Mouse (Mus musculus) forebrain, postnatal 0 days (tissue): ENCODE data around the gene Scly. TPM values are rescaled to one million over a fixed set of nuclear protein-coding genes. Genes with fewer than 3 reads are reported as not detected.

ENCODE experiments used
- ATAC-seq: fragments of 200-750 bp; cut with Nextera tagmentation; 2 replicates; pipeline ENCODE4 v1.8.0; 2017; ENCODE audit warnings: mild to moderate bottlenecking, moderate library complexity
- DNase-seq: peaks from one replicate; pipeline ENCODE4 v3.0.0-alpha.2; 2015
- H3K27ac ChIP-seq: fragments of 300-500 bp; sonication (generic); 2 replicates; pipeline ENCODE4 v1.5.1; 2014; ENCODE audit warnings: low read depth, mild to moderate bottlenecking, antibody characterized with exemption, low read length, moderate library complexity, mixed read lengths
- H3K27me3 ChIP-seq: fragments of 300-500 bp; sonication (generic); 2 replicates; pipeline ENCODE4 v1.6.1; 2014; ENCODE audit warnings: mild to moderate bottlenecking, low read length, mixed read lengths; ENCODE audit not compliant: insufficient read depth
- H3K36me3 ChIP-seq: fragments of 300-500 bp; sonication (generic); 2 replicates; pipeline ENCODE4 v1.6.1; 2014; ENCODE audit warnings: mild to moderate bottlenecking, moderate library complexity; ENCODE audit not compliant: insufficient read depth
- H3K4me1 ChIP-seq: fragments of 300-500 bp; sonication (generic); 2 replicates; pipeline ENCODE4 v1.6.1; 2014; ENCODE audit warnings: antibody characterized with exemption; ENCODE audit not compliant: insufficient read depth
- H3K4me2 ChIP-seq: fragments of 300-500 bp; sonication (generic); 2 replicates; pipeline ENCODE4 v1.6.1; 2014; ENCODE audit warnings: low read depth, mild to moderate bottlenecking, moderate library complexity
- H3K4me3 ChIP-seq: fragments of 300-500 bp; sonication (generic); 2 replicates; pipeline ENCODE4 v1.5.1; 2014; ENCODE audit warnings: low read depth, low read length, mixed read lengths
- H3K9ac ChIP-seq: fragments of 300-500 bp; sonication (generic); 2 replicates; pipeline ENCODE4 v1.6.1; 2014; ENCODE audit warnings: mild to moderate bottlenecking
- H3K9me3 ChIP-seq: fragments of 300-500 bp; sonication (generic); 2 replicates; pipeline ENCODE4 v1.6.1; 2016; ENCODE audit warnings: low read length
- CTCF ChIP-seq: sonication (generic); IDR thresholded peaks from 2 replicates; pipeline ENCODE4 v1.5.1; 2016; ENCODE audit warnings: antibody characterized with exemption, control low read depth, low read depth
- WGBS: fragments of 180-500 bp; shearing (Covaris S2); extraction: QIAGEN DNeasy Blood & Tissue Kit; methylation state at CpG from one replicate; pipeline ENCODE4 v1.1.7; 2014; 5-methylcytosine and 5-hydroxymethylcytosine counted together
- polyA plus RNA-seq: library from polyadenylated mRNA; unstranded; fragments of >200 nt; fragmentation: Nextera tagmentation; extraction: Ambion mirVana; gene quantifications from 2 replicates; pipeline ENCODE4 v1.2.1, GENCODE M21; 2015
- total RNA-seq: library from RNA; depleted of rRNA; stranded (reverse); fragments of >200 nt; gene quantifications from 2 replicates; pipeline ENCODE4 v1.2.3, GENCODE M21; 2014

The Scly gene
- total and polyA plus RNA-seq, 2 experiments from 2014 or later = 6.4 to 8.7 TPM

- Histone ChIP-seq H3K4me1 (no peaks in the 10 kb centered on the region), H3K4me3 (peak overlapping the region; percentile 28), H3K36me3 (no peaks in the 10 kb centered on the region), H3K9ac (peak overlapping the region; percentile 39), H3K27me3 (peaks cover 28% of the 10 kb centered on the region), H3K9me3 (no peaks in the 10 kb centered on the region), H3K4me2 (peak overlapping the region; percentile 53), H3K27ac (no peak overlapping the region)
- 6% methylated on average over 68 of the region's 68 CpGs for WGBS
- TF ChIP-seq CTCF = peak; percentile 18; the same call in 1 of the 2 replicates
- ATAC-seq (peak; percentile 42; the same call in 1 of the 2 replicates), DNase-seq (peak; percentile 11)
Observed at GRCm38 (mm10) chr1:91344921-91345685, 47.0 kb downstream of the Scly start.

GRCm38 (mm10) chr1:91346892-91347291, 48.8 kb downstream of the Scly start:
- Histone ChIP-seq H3K36me3 (no peaks in the 10 kb centered on the region), H3K4me3 (no peak overlapping the region), H3K4me1 (no peaks in the 10 kb centered on the region), H3K9me3 (no peaks in the 10 kb centered on the region), H3K27me3 (peaks cover 28% of the 10 kb centered on the region), H3K9ac (no peak overlapping the region), H3K4me2 (no peak overlapping the region), H3K27ac (no peak overlapping the region)
- WGBS = 33% methylated on average over 3 of the region's 3 CpGs
- DNase-seq (peak; percentile 59), ATAC-seq (peak; percentile 76)
- TF ChIP-seq CTCF = peak; percentile 79

GRCm38 (mm10) chr1:91350841-91351240, 52.7 kb downstream of the Scly start, which contains the start of gene Klhl30:
Gene Klhl30 (plus strand): TSS chr1:91351016.
- no peak for ATAC-seq
- Histone ChIP-seq H3K4me3 (no peak within 1 kb of the TSS), H3K27me3 (peaks cover 8% of the 10 kb centered on the region), H3K9ac (no peak within 1 kb of the TSS), H3K4me2 (no peak within 1 kb of the TSS), H3K4me1 (no peaks in the 10 kb centered on the region), H3K27ac (no peak within 1 kb of the TSS), H3K36me3 (no peaks in the 10 kb centered on the region), H3K9me3 (no peaks in the 10 kb centered on the region)
- TF ChIP-seq CTCF = no peak
- no peak for DNase-seq
- 59% methylated on average over 4 of the region's 4 CpGs for WGBS

GRCm38 (mm10) chr1:91351249-91351648, 53.1 kb downstream of the Scly start:
- Histone ChIP-seq H3K27ac (no peak overlapping the region), H3K4me1 (no peaks in the 10 kb centered on the region), H3K4me2 (no peak overlapping the region), H3K27me3 (peaks cover 6% of the 10 kb centered on the region), H3K36me3 (no peaks in the 10 kb centered on the region), H3K9me3 (no peaks in the 10 kb centered on the region), H3K9ac (no peak overlapping the region), H3K4me3 (no peak overlapping the region)
- 72% methylated on average over 3 of the region's 3 CpGs for WGBS
- ATAC-seq = no peak
- DNase-seq = no peak
- no peak for TF ChIP-seq CTCF

GRCm38 (mm10) chr1:91352277-91352676, 54.1 kb downstream of the Scly start:
- H3K27ac ChIP-seq = no peak overlapping the region
- no peak overlapping the region for H3K9ac ChIP-seq
- H3K4me3 ChIP-seq = no peak overlapping the region
- 87% methylated on average over 2 of the region's 2 CpGs for WGBS
- H3K4me2 ChIP-seq = no peak overlapping the region
- ATAC-seq = no peak
- no peak for TF ChIP-seq CTCF
- H3K36me3 ChIP-seq = no peaks in the 10 kb centered on the region
- H3K9me3 ChIP-seq = no peaks in the 10 kb centered on the region
- no peaks in the 10 kb centered on the region for H3K27me3 ChIP-seq
- no peak for DNase-seq
- H3K4me1 ChIP-seq = no peaks in the 10 kb centered on the region

- H3K9me3 ChIP-seq = no peaks in the 10 kb centered on the region
- no peak overlapping the region for H3K4me2 ChIP-seq
- WGBS = 89% methylated on average over 11 of the region's 11 CpGs
- H3K4me1 ChIP-seq = no peaks in the 10 kb centered on the region
- H3K27me3 ChIP-seq = no peaks in the 10 kb centered on the region
- no peak overlapping the region for H3K4me3 ChIP-seq
- H3K9ac ChIP-seq = no peak overlapping the region
- ATAC-seq (no peak), DNase-seq (no peak)
- H3K27ac ChIP-seq = no peak overlapping the region
- no peak for TF ChIP-seq CTCF
- H3K36me3 ChIP-seq = no peaks in the 10 kb centered on the region
Observed at GRCm38 (mm10) chr1:91356105-91356504, 58.0 kb downstream of the Scly start.

GRCm38 (mm10) chr1:91362113-91362512, 64.0 kb downstream of the Scly start:
- no peak for DNase-seq
- TF ChIP-seq CTCF = no peak
- H3K4me2 ChIP-seq = no peak overlapping the region
- no peak overlapping the region for H3K9ac ChIP-seq
- no peaks in the 10 kb centered on the region for H3K4me1 ChIP-seq
- 82% methylated on average over 5 of the region's 5 CpGs for WGBS
- no peak for ATAC-seq
- H3K4me3 ChIP-seq = no peak overlapping the region
- peaks cover 4% of the 10 kb centered on the region; the same call in 1 of the 2 replicates for H3K9me3 ChIP-seq
- H3K27me3 ChIP-seq = peaks cover 9% of the 10 kb centered on the region; the same call in 1 of the 2 replicates
- no peak overlapping the region for H3K27ac ChIP-seq
- H3K36me3 ChIP-seq = no peaks in the 10 kb centered on the region
